Mouse (Mus musculus) kidney, adult 2 months (tissue): ENCODE data around the gene Slc30a10. TPM values are rescaled to one million over a fixed set of nuclear protein-coding genes. Genes with fewer than 3 reads are reported as not detected.

Source experiments
- DNase-seq: peaks from one replicate; pipeline ENCODE4 v3.0.0; 2021
- H3K27ac ChIP-seq: fragments of 200-500 bp; 2 replicates; pipeline ENCODE4 v1.5.1; 2012; ENCODE audit warnings: low read depth, low read length, control low read depth, inconsistent platforms; ENCODE audit not compliant: insufficient read depth
- H3K27me3 ChIP-seq: fragments of 200-500 bp; replicated peaks from 2 replicates; pipeline ENCODE4 v1.6.1; 2012; ENCODE audit warnings: mild to moderate bottlenecking, moderate library complexity, low read length, inconsistent platforms; ENCODE audit not compliant: control insufficient read depth, insufficient read depth
- H3K36me3 ChIP-seq: fragments of 200-500 bp; 2 replicates; pipeline ENCODE4 v1.6.1; 2012; ENCODE audit warnings: mild to moderate bottlenecking, moderate library complexity, low read length, inconsistent platforms; ENCODE audit not compliant: control insufficient read depth, insufficient read depth
- H3K4me1 ChIP-seq: fragments of 200-500 bp; 2 replicates; pipeline ENCODE4 v1.6.1; 2011; ENCODE audit warnings: low read length; ENCODE audit not compliant: control insufficient read depth, insufficient read depth
- H3K4me3 ChIP-seq: fragments of 200-500 bp; 2 replicates; pipeline ENCODE4 v1.5.1; 2011; ENCODE audit warnings: mild to moderate bottlenecking, low read depth, low read length, control low read depth; ENCODE audit not compliant: insufficient read depth
- CTCF ChIP-seq: fragments of 200-500 bp; conservative IDR thresholded peaks from 2 replicates; pipeline ENCODE4 v1.5.1; 2011; ENCODE audit warnings: low read depth, mild to moderate bottlenecking, control low read depth, low read length, moderate library complexity, mixed read lengths; ENCODE audit not compliant: insufficient read depth, insufficient read length
- POLR2A ChIP-seq: fragments of 200-500 bp; IDR thresholded peaks from one replicate; pipeline ENCODE4 v1.6.1; 2011; ENCODE audit warnings: low read depth, low read length, control low read depth
- WGBS: fragments of 180-500 bp; shearing (Covaris S2); methylation state at CpG from one replicate; pipeline ENCODE4 v1.1.7; 2018; 5-methylcytosine and 5-hydroxymethylcytosine counted together
- polyA plus RNA-seq: library from polyadenylated mRNA; depleted of rRNA; stranded (reverse); fragments of >200 nt; gene quantifications from 2 replicates; pipeline ENCODE4 v1.2.3, GENCODE M21; 2012

Gene Slc30a10
- polyA plus RNA-seq, 1 experiment = not detected

GRCm38 (mm10) chr1:185469551-185470021 lies 14.9 kb downstream of the Slc30a10 start:
- no peak for DNase-seq
- TF ChIP-seq CTCF (no peak), POLR2A (no peak)

GRCm38 (mm10) chr1:185472025-185472720 lies 17.5 kb downstream of the Slc30a10 start:
- Histone ChIP-seq H3K27me3 (no peaks in the 10 kb centered on the region), H3K36me3 (no peaks in the 10 kb centered on the region), H3K4me3 (no peak overlapping the region), H3K27ac (no peak overlapping the region), H3K4me1 (no peaks in the 10 kb centered on the region)
- WGBS = 80% methylated on average over 8 of the region's 8 CpGs
- no peak for TF ChIP-seq CTCF
- no peak for TF ChIP-seq POLR2A
- DNase-seq = no peak

More at GRCm38 (mm10) chr1:185469551-185470021, 14.9 kb downstream of the Slc30a10 start:
- no peaks in the 10 kb centered on the region for H3K4me1 ChIP-seq
- H3K27me3 ChIP-seq = no peaks in the 10 kb centered on the region
- no peak overlapping the region for H3K4me3 ChIP-seq
- 81% methylated on average over 8 of the region's 8 CpGs for WGBS
- H3K27ac ChIP-seq = no peak overlapping the region
- no peaks in the 10 kb centered on the region for H3K36me3 ChIP-seq

DNA sequence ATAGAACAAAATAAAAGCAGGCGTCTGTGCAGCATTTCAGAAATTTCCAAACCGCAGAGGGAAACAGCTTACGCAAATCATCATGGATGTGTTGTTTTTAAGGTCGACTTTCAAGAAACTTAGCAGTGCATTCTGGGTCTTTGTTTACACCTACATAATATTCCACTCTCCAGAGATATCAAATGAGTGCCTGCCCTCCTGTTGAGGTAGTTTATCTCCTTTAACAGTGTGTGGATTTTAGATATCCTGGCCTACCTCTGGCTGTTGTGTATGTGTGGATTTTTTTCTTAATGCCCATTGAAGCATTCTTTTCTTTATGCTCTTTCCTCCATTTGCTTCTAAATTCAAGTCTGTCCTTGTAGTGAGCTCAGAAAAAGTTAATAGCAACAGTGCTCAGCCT lies 18.1 kb downstream of the Slc30a10 start:
- no peaks in the 10 kb centered on the region for H3K27me3 ChIP-seq
- 91% methylated on average over 4 of the region's 4 CpGs for WGBS
- H3K36me3 ChIP-seq = no peaks in the 10 kb centered on the region
- no peaks in the 10 kb centered on the region for H3K4me1 ChIP-seq
- no peak for DNase-seq
- no peak overlapping the region for H3K27ac ChIP-seq
- TF ChIP-seq CTCF (no peak), POLR2A (no peak)
- no peak overlapping the region for H3K4me3 ChIP-seq

DNA sequence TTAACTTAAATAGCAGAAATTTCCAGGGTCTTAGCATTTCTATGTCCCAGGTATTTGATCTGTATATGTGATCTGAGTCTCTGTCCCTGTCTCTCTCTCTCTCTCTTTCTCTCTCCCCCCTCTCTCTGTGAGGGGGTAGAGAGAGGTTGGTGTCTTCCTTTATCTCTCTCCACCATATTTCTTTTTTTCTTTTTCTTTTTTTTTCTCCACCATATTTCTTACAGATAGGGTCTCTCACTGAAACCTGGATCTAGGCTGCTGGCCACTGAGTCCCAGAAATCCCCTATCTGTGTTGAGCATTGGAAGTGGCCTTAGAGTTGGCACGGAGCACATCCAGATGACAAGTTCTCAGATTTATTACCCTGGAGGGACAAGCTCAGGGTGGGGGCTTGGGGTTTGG lies 18.8 kb downstream of the Slc30a10 start:
- Histone ChIP-seq H3K4me1 (no peaks in the 10 kb centered on the region), H3K27me3 (no peaks in the 10 kb centered on the region), H3K36me3 (no peaks in the 10 kb centered on the region), H3K27ac (no peak overlapping the region), H3K4me3 (no peak overlapping the region)
- no peak for TF ChIP-seq CTCF
- no peak for TF ChIP-seq POLR2A
- no peak for DNase-seq
- 89% methylated on average over 1 of the region's 1 CpGs for WGBS

GRCm38 (mm10) chr1:185479861-185480260 lies 25.2 kb downstream of the Slc30a10 start:
- Histone ChIP-seq H3K27ac (no peak overlapping the region), H3K4me1 (no peaks in the 10 kb centered on the region), H3K27me3 (no peaks in the 10 kb centered on the region), H3K4me3 (no peak overlapping the region), H3K36me3 (no peaks in the 10 kb centered on the region)
- WGBS = 95% methylated on average over 4 of the region's 4 CpGs
- no peak for DNase-seq
- TF ChIP-seq POLR2A (no peak), CTCF (no peak)

- no peaks in the 10 kb centered on the region for H3K27me3 ChIP-seq
- no peak overlapping the region for H3K27ac ChIP-seq
- WGBS = 38% methylated on average over 19 of the region's 19 CpGs
- DNase-seq = no peak
- H3K36me3 ChIP-seq = no peaks in the 10 kb centered on the region
- TF ChIP-seq POLR2A (no peak), CTCF (no peak)
- no peaks in the 10 kb centered on the region for H3K4me1 ChIP-seq
- peak overlapping the region; percentile 21; the same call in 1 of the 2 replicates for H3K4me3 ChIP-seq
Observed at GRCm38 (mm10) chr1:185482001-185482761, 27.5 kb downstream of the Slc30a10 start.

GRCm38 (mm10) chr1:185482762-185483161 lies 28.1 kb downstream of the Slc30a10 start:
- TF ChIP-seq POLR2A = no peak
- TF ChIP-seq CTCF = no peak
- Histone ChIP-seq H3K4me3 (no peak overlapping the region), H3K27ac (no peak overlapping the region), H3K4me1 (no peaks in the 10 kb centered on the region), H3K27me3 (no peaks in the 10 kb centered on the region), H3K36me3 (no peaks in the 10 kb centered on the region)
- 96% methylated on average over 2 of the region's 2 CpGs for WGBS
- DNase-seq = no peak
